Mouse (Mus musculus) urinary bladder, postnatal 14 days (tissue): ENCODE measurements around the gene Dnah3.

Experiments
- DNase-seq: peaks from one replicate; pipeline ENCODE4 v3.0.0; 2021; ENCODE audit warnings: low spot score

Dnah3 gene

DNA sequence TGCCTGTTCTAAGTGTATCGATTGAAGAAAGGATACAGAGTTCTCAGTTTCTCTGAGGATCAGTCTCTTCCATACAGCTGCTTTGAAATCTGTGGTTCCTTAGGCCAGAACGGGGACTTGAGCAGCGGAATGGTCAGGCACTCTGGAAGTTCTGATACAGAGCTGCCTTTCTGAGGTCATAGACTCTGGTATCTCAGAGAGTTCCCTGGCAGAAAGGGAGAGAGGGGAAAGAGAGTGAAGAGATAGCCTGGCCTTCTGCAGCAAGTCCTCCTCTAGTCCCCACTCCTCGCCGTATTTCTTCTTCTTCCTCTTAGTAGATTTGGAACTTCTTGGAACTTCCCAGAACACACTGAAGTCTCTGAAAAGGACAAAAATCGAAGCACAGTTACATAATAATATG, at the start of gene Dnah3:
Gene Dnah3, minus strand, starts transcription at position 101 of the 400 bp plus-strand sequence.
- no peak for DNase-seq

GRCm38 (mm10) chr7:120142743-120143142, 47.7 kb upstream of the Dnah3 start:
- DNase-seq, result no peak

DNA sequence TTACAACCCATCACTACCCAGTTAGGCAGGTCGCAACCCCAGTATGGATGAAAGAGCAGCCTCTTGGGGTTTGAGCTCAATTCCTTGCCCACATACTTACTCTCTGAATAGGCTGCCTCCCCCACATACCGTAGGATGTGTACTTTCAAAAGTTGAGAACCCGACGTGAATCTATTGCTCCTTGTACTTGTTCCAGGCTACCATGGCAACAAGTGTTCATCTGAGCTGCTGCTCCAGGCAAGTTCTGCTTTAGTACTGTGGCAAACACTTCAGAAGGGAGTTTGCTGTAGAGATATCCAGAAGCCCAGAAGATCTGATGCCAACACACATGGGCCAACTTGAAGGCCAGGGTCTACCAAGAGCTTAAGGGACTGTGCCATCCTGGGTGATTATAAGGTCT, 33.9 kb upstream of the Dnah3 start:
- DNase-seq, result no peak

- no peak for DNase-seq
Measured at GRCm38 (mm10) chr7:120127686-120128059, 32.6 kb upstream of the Dnah3 start.

- no peak for DNase-seq
Measured at GRCm38 (mm10) chr7:120126976-120127685, 32.1 kb upstream of the Dnah3 start.

- DNase-seq, result peak; percentile 65
Measured at GRCm38 (mm10) chr7:120124844-120125243, 29.8 kb upstream of the Dnah3 start.

DNA sequence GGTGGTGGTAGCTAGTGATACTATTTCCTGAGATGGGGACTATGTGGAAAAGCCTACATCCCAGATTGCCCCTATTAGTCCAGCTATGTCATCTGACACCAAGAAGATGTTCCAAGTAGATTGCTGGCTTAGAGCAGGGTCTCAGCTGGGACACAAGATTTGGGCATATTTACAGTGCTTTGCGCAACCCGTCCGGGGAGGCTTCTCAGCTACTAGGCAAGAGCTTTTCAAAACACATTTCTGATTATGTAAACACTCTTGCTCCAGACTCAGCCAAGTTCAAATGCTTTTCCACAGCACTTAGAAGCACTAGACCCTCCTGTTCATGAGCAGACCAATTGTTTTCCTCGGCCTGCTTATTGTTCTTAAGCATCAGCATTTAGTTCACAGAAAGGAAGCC, 28.7 kb upstream of the Dnah3 start:
- DNase-seq, result peak; percentile 22

DNA sequence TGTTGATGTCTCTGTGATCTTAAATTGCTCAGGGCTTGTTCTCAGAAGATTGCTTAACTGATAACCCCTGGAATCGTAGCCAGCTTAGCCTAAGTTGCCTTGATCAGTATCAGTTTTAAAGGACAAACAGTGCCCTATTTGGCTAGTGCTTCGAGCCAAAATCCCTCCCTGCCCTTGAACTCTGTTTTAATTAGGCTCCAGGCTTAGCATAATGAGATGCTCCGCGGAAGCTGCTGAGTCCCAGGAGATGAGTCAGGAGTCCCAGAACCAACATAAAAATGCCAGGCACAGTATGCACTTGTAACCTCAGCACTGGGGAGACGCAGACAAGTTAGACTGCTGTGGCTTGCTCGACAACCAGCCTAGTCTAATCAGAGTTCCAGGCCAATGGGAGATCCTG, 22.4 kb upstream of the Dnah3 start:
- DNase-seq, result peak; percentile 16

- DNase-seq, result no peak
Measured at GRCm38 (mm10) chr7:120116976-120117375, 21.9 kb upstream of the Dnah3 start.

DNA sequence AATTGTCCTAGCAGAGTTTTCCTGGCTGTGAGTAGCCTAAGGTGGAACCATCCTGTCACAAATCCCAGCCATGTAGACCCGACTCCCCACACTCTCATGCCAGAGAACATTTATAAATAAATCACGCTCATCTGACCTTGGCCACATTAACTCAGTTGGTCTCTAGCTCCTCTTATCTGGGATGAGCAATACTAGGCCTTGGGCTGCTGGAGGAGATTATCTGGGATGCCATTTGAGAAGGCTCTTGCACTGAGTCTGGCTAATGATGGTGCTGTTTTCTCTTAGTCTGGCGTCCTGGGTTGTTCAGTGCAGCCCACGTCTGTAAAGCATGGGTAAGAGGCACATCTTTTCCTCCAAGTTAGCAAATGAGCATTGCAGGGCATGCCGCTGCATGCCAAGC, 14.6 kb upstream of the Dnah3 start:
- no peak for DNase-seq

DNA sequence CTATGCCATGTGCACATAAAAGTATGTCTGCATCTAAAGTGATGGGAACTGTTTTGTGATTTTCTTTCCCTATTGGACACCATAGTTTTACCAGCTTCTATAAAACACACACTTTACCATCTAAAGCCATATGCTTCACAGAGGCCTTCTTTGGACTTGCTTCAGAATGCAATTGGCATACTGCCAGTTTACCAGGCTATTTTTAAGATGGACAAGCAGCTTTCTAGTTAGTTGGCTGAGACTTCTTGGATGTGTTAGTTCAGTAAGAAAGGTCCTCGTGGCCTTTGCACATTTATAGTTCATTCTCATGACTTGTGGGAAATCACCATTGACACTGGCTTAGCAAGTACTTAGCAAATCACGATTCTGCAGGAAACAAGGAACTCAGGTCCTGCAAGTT, 11.3 kb upstream of the Dnah3 start:
- DNase-seq, result no peak

GRCm38 (mm10) chr7:120104975-120105374, 9.9 kb upstream of the Dnah3 start:
- DNase-seq, result no peak

DNA sequence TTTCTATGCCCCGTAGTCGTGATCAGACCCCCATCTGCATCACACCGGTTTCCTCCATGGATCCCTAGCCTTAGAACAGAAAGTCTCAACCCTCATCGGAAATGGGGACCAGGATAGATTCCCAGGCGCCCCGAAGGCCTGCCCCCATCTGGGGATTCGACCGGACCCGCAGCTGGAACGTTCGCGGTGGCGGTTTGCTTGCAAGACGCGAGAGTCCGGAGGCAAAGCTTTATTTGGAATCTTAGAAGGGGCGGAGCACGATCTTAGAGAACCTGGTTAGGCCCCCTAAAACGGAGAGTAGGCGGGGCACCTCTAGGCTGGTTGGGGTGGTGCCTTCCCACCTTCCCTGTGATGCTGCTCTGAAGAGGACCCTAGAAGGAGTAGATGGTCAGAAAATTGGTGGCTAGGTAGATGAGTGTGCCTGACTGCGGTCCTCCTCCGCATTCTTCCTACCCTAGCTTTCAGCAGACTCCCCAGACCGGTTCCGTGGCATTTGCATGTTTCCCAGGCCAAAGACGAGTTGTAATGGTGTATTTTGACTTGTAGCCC, 8.0 kb upstream of the Dnah3 start:
- peak; percentile 80 for DNase-seq

DNA sequence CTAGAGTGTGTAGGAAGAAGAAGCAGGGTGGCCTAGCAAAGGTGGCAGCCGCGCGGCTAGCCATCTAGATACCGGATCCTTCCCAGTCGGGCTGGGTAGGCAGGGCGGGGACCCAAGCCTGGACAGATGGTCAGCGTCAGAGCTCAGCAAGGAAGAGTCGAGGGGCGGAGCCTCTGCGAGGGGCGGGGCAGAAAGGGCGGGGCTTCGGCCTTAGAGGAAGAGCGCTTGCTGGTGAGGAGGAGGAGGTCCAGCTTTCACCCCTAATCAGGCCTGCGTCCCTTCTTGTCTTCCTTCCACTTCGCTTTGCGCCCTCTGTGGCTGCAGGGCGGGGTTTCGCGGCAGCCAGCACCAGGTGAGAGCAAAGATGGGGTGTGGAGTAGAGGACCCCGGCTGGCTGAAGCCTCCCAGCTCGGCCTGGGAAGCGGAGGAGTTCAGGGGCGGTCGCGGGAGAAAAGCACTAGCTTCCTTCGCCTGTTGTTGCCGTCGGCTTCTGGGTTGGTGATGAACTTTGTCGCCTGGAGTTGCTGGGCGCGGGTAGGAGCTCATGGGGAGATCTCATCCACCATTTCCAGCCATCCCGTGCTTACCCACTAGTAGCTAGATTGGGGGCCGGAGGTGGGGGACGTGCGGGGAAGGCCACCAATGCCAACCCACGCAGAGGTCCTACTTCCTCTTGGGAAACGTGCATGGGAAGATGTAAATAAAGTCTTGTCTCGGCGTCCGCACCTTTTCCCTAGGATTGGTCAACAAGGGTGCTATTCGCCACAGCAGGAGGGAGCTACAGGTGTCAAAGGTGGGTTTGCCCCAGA, 7.3 kb upstream of the Dnah3 start, which contains the start of gene Tmem159:
Gene Tmem159, plus strand, starts transcription at position 190 of the 809 bp plus-strand sequence.
- peak; percentile 96 for DNase-seq

GRCm38 (mm10) chr7:120098403-120098802, 3.3 kb upstream of the Dnah3 start:
- DNase-seq, result peak; percentile 85

GRCm38 (mm10) chr7:120097845-120098244, 2.8 kb upstream of the Dnah3 start:
- DNase-seq, result peak; percentile 65

GRCm38 (mm10) chr7:120094216-120094615, 864 bp downstream of the Dnah3 start:
- DNase-seq, result no peak

GRCm38 (mm10) chr7:120093033-120093432, 2.0 kb downstream of the Dnah3 start:
- DNase-seq, result no peak

DNA sequence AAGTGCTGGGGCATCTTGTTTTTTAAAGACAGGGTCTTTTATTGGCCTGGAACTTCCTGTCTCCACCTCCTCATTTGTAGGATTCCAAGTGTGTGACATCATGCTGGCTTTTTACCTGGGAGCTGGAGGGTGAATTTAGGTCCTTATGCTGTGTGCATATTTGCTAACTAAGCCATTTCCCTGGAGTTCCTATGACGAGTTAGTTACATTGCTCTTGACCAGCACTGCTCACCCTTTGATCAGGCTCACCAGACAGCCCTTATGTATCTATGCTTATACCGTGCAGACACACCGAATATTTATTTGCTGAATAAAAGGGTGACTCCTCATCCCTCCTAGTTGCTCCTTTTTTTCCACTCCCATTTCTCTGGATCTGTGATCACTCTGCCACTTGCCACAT, 14.9 kb downstream of the Dnah3 start:
- DNase-seq, result no peak

GRCm38 (mm10) chr7:120069164-120069563, 25.9 kb downstream of the Dnah3 start:
- no peak for DNase-seq

- no peak for DNase-seq
Measured at GRCm38 (mm10) chr7:120068114-120068513, 27.0 kb downstream of the Dnah3 start.

DNA sequence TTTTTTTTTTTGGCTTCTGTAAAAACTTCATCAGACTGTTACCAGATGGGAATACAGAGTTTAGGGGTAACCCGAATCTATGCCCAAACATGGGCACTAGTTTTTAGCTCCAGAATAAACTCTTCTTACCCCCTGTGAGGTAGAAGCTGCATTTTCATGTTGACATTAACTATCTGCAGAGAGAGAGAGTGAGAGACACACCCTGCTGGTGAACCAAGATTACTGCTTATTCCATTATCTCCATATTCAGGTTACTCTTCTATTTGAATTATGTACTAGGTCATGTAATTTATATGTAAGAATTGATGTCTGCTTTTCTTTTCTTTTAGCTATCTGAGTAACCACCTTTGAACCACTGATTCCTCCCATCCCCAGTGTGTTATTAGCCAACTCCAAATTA, 31.0 kb downstream of the Dnah3 start:
- no peak for DNase-seq

DNA sequence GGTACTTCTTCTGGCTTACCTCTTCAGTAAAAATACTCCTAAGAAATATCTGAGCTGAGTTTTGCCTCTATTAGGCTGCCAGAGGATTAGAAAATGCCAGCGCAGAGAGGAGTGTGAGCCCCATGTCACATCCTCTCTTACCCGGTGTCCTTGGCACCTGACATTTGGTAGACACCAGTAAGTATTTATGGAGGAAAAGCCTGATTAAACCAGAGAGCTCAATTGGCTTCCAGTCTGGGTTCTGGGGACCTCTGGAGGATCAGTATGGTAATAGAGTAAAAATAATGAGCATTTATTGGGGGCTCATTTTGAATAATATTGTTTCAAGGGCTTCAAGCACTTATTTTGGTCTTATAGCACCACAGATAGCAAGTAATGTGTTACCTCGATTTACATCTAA, 39.6 kb downstream of the Dnah3 start:
- DNase-seq, result no peak
